Mouse (Mus musculus): ENCODE measurements around the gene Ncf2. TPM values are rescaled to one million over a fixed set of nuclear protein-coding genes. Genes with fewer than 3 reads are reported as not detected.

Gene Ncf2
- total RNA-seq, 2 experiments from 2014 or later, result 35.7 to 40.0 TPM

- ATAC-seq (replicated peaks; ENCODE audit: low FRiP score, poor library complexity, severe bottlenecking), result no peak
These were observed 28.2 kb downstream of the Ncf2 start for GRCm38 (mm10) chr1:152828168-152828567.

GRCm38 (mm10) chr1:152828637-152829355 lies 28.8 kb downstream of the Ncf2 start:
- no peak for ATAC-seq (replicated peaks; ENCODE audit: low FRiP score, poor library complexity, severe bottlenecking)

- ATAC-seq (replicated peaks; ENCODE audit: low FRiP score, poor library complexity, severe bottlenecking), result no peak
These were observed 30.1 kb downstream of the Ncf2 start for GRCm38 (mm10) chr1:152830054-152830453.

GRCm38 (mm10) chr1:152831003-152831402 lies 31.0 kb downstream of the Ncf2 start:
- ATAC-seq (replicated peaks; ENCODE audit: low FRiP score, poor library complexity, severe bottlenecking), result no peak

- no peak for ATAC-seq (replicated peaks; ENCODE audit: low FRiP score, poor library complexity, severe bottlenecking)
These were observed 31.6 kb downstream of the Ncf2 start for GRCm38 (mm10) chr1:152831619-152832018.

GRCm38 (mm10) chr1:152832316-152832715 lies 32.3 kb downstream of the Ncf2 start:
- ATAC-seq (replicated peaks; ENCODE audit: low FRiP score, poor library complexity, severe bottlenecking), result no peak

- no peak for ATAC-seq (replicated peaks; ENCODE audit: low FRiP score, poor library complexity, severe bottlenecking)
These were observed 35.1 kb downstream of the Ncf2 start for GRCm38 (mm10) chr1:152835061-152835460.

- ATAC-seq (replicated peaks; ENCODE audit: low FRiP score, poor library complexity, severe bottlenecking), result no peak
These were observed 38.2 kb downstream of the Ncf2 start for GRCm38 (mm10) chr1:152838026-152838702.

- ATAC-seq (replicated peaks; ENCODE audit: low FRiP score, poor library complexity, severe bottlenecking), result no peak
These were observed 38.8 kb downstream of the Ncf2 start for GRCm38 (mm10) chr1:152838841-152839240.

- ATAC-seq (replicated peaks; ENCODE audit: low FRiP score, poor library complexity, severe bottlenecking), result no peak
These were observed 40.3 kb downstream of the Ncf2 start for GRCm38 (mm10) chr1:152840343-152840742.

- no peak for ATAC-seq (replicated peaks; ENCODE audit: low FRiP score, poor library complexity, severe bottlenecking)
These were observed 41.1 kb downstream of the Ncf2 start for GRCm38 (mm10) chr1:152841057-152841456.

- 0 out of 2 replicates have a peak, but pooled peaks have one; percentile 43 for ATAC-seq (replicated peaks; ENCODE audit: low FRiP score, poor library complexity, severe bottlenecking)
These were observed 44.6 kb downstream of the Ncf2 start for GRCm38 (mm10) chr1:152844634-152845033.

- ATAC-seq (replicated peaks; ENCODE audit: low FRiP score, poor library complexity, severe bottlenecking), result no peak
These were observed 45.3 kb downstream of the Ncf2 start for GRCm38 (mm10) chr1:152845211-152845730.

GRCm38 (mm10) chr1:152846856-152847255 lies 46.9 kb downstream of the Ncf2 start:
- ATAC-seq (replicated peaks; ENCODE audit: low FRiP score, poor library complexity, severe bottlenecking), result no peak

GRCm38 (mm10) chr1:152869901-152870300 lies 69.9 kb downstream of the Ncf2 start:
- ATAC-seq (replicated peaks; ENCODE audit: low FRiP score, poor library complexity, severe bottlenecking), result no peak

GRCm38 (mm10) chr1:152871031-152871430 lies 71.0 kb downstream of the Ncf2 start:
- no peak for ATAC-seq (replicated peaks; ENCODE audit: low FRiP score, poor library complexity, severe bottlenecking)

Other genes starting within 250 kb of the Ncf2 start
- not detected in 2 replicates for gene Apobec4, start 49.6 kb upstream of the Ncf2 start, total RNA-seq (2015; ENCODE audit: low replicate concordance)
- 0.51 TPM in 1 of 2 replicates, not detected in the other for gene Apobec4, start 49.6 kb upstream of the Ncf2 start, total RNA-seq (2017; ENCODE audit: low replicate concordance)
- gene Rgl1, start 33.8 kb upstream of the Ncf2 start, total RNA-seq (2015; ENCODE audit: low replicate concordance), result 5.8 and 13.6 TPM in 2 replicates
- gene Rgl1, start 33.8 kb upstream of the Ncf2 start, total RNA-seq (2017; ENCODE audit: low replicate concordance), result 14.4 and 46.6 TPM in 2 replicates
- 170 and 173 TPM in 2 replicates for gene Arpc5, start 33.7 kb upstream of the Ncf2 start, total RNA-seq (2015; ENCODE audit: low replicate concordance)
- gene Arpc5, start 33.7 kb upstream of the Ncf2 start, total RNA-seq (2017; ENCODE audit: low replicate concordance), result 68.9 and 74.2 TPM in 2 replicates
- gene Smg7, start 102.5 kb downstream of the Ncf2 start, total RNA-seq (2015; ENCODE audit: low replicate concordance), result 24.8 and 27.6 TPM in 2 replicates
- gene Smg7, start 102.5 kb downstream of the Ncf2 start, total RNA-seq (2017; ENCODE audit: low replicate concordance), result 21.0 and 21.6 TPM in 2 replicates
- not detected in 2 replicates for gene Nmnat2, start 154.8 kb downstream of the Ncf2 start, total RNA-seq (2015; ENCODE audit: low replicate concordance)
- 0.14 TPM in 1 of 2 replicates, not detected in the other for gene Nmnat2, start 154.8 kb downstream of the Ncf2 start, total RNA-seq (2017; ENCODE audit: low replicate concordance)